Mouse (Mus musculus): ENCODE measurements around the gene Wrap53.
"Not testable (repeated sequence)": the region's sequence is repeated elsewhere in the genome, so short reads cannot be mapped to it uniquely, and the experiment has no call there.

Wrap53 gene

DNA sequence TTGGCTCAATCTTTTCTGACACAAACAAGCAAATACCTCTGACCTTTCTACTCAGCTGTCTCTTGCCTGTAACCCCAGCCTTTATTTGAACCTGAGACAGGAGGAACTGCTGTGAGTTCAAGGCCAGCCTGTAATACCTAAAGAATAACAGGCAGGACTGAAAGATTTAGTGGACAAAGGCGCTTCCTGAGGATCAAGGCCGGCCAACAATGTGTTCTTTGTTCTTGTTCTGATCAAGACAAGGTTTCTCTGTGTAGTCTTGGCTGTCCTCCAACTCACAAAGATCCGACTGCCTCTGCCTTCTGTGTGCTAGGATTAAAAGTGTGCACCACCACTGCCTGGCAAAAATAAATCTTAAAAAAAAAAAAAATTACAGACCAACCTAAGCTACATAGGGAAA lies 15.7 kb downstream of the Wrap53 start:
- no peak for DNase-seq (ENCODE audit: low read depth, low spot score)

DNA sequence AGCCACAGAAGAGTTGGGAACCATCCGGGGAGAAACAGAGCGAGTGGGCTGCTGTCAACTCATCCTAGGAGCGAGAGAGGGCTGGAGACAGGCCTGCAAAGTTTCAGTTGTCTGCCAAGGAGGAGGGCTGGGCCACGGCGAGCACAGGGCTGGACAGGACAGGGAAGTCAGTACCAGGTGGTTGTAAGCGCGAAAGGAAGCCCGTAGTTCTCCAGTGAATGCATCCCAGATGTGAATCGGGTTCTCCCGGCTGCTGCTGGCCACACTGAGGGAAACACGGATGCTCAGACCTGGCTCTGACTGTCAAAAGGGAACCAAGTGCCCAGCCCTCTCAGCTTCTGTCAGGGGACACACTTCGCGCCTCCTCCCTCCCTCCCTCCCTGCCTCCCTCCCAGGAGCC lies 16.7 kb downstream of the Wrap53 start:
- no peak for DNase-seq (ENCODE audit: low read depth, low spot score)

DNA sequence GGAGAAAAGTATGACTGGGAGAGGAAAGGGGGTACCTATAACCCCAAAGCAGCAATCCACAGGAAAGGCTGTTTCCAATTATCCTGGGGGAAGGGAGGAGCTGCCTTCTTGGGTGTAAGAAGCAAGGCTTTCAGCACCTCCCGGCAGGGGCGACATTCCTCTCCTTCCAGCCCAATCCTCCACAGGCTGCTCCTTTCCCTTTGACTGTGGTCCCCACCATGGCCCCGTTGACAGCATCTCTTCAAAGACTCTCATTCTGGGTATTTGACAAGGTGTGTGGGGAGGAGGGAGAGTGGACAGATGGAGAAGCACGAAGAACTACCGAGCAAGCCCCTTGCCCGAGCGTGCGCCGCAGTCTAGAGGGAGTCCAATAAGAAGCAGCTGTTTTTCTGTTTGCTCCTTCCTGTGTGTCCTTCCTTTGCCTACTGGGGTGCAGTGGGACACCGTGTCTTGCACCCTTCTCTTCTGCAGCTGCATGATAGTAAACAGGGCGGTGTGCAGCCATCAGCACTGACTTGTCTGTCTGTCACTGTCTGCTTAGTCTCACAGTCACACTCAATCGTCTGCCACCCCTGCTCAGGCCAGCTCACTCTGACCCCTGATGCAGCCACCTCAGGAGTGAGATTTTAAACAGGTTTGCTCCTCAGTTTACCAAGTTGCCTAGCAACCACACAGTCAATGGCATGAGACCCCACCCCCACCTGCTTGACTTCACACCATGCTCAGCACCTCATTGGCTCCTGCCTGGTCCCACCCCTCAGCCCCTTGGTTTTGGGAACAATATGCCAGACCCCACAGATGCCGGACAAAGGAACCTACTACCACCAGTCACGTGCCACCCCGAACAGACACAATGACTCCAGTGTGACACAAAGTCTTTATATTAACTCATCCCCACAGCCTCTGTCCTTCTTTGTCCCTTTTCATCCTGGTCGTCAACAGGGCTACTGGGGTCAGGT lies 18.9 kb downstream of the Wrap53 start:
- DNase-seq (ENCODE audit: low read depth, low spot score) = no peak

DNA sequence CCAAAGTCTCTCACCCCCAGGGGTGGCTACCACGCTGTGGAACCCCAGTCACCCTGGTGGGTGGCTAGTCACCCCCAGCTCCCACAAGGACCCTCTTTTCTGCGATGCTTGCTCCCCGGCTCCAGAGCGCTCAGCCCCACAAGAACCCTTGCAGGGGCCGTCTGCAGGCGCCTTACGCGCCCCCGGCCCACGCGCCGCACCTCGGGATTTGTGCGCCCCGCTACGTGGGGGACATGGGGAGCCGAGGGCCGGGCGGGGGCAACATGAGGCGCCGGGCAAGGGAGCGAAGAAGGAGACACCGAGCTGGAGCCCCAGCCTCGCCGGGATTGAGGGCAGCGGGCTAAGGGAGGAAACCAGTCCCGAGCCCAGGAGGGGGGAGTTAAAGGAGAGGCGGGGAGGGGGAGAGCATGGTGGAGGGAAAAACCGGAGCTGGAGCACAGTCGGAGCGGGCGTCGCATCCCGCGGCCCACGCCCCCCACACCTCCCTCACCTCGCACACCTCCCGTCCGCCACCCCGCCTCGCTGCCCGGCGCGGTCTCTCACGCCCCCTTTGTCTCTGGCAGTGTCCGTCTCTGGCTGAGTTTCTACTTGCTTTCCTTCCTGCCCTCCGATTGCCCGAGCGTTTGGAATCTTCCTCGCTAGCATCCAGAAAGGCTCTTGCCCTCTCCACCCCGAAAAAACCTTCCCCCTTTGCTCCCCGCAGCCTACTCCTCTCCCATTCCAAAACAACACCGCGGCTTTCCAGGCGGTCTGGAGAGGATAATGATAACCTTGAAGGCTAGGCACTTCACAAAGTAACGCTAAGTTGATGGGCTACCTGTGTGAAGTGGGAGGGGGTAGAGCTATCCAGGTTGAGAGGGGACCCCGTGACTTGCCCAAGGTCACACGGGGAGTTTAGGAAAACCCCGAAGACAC lies 19.9 kb downstream of the Wrap53 start, which contains the start of gene Efnb3:
Efnb3 (minus strand) TSS at position 355 of the 915 bp plus-strand sequence.
- DNase-seq (ENCODE audit: low read depth, low spot score) = no peak

DNA sequence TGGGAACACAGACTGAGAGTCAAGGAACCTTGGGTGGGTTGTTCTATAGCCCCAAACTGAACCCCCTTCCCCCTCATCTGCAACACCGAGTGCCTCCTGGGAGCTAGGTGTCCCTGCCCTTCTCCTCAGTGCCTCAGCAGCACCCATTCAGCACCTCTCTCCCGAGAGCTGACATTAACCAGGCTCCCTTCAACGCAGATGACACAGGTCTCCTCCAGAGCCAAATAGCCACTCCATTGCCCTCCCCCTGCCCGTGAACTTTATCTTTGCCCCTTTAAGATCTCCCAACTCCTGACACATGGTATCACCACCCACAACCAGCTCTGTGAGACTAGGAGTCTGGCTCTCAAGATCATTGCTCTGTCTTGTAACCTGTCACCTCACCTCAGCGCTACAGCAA lies 20.9 kb downstream of the Wrap53 start:
- DNase-seq (ENCODE audit: low read depth, low spot score) = no peak

DNA sequence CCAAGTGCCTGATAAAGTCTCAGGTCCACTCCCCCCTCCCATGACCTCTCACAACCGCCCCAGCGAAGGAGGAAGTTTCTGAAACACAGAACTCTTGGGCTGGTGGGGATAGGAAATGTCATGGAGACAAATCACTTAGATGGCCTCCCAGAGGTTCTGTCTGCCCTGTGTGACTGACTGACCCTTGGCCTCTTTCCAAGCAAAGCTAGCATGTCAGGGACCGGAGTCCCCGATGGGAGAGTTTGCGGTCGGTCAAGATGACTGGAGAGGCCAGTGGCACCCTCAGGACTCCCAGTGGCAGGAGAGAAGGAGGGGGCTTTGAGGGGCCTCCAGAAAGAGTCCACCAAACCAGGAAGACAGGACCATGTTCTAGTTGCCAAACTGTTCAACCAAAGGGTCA lies 21.3 kb downstream of the Wrap53 start:
- no peak for DNase-seq (ENCODE audit: low read depth, low spot score)

DNA sequence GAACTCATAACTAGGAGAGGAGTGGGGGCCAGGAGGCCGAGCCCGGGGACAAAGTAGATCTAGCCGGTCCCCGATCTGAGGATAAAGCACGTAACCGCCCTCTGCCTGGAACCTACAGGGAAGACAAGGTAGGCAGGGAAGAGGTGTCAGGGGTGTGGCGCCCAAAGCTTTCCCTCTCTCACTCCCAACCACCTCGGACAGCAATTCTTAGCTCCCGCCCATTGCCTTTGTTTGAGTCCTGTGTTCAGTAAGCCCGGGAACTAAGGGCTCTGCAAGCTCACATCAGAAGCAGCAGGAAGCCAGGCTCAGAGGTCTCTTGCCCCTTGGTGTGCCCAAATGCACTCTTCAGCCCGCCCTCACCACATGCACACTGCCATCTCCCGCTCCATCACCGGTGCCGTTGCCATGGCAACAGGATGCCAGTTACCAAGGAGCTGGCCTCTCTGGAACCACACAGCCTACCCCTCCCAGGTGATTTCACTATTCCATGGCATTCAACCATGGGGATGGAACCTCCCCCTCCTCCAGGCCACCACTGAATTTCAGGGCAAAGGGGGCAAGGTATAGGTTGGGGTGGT lies 22.6 kb downstream of the Wrap53 start:
- DNase-seq (ENCODE audit: low read depth, low spot score) = no peak

DNA sequence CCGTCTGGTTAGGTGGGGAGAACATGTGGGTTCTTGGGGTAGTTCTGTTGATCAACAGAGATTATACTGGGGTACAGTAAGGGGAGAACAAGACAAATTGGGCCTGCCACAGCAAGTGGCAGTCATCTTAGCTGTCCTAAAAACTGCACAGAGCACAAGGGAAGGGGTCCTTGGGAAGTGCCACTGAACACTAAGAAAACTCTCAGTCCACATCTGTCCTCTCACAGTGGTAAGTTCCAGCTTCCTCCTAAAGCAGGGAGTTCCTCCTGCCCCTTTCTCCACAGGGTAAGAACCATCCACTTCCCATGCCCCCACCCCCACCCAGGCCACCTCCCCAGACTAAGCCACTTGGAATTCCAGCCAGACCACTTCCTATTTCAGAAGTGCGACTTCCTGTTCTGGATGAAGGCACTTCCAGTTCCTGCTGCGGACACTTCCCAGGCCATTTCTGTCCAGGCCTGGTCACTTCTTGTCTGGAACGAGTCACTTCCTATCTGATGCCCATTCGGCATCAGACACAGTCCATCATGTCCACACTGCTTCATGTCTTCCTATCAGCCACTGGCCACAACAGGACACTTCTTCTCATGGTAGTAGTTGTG lies 25.4 kb downstream of the Wrap53 start:
- DNase-seq (ENCODE audit: low read depth, low spot score) = no peak

DNA sequence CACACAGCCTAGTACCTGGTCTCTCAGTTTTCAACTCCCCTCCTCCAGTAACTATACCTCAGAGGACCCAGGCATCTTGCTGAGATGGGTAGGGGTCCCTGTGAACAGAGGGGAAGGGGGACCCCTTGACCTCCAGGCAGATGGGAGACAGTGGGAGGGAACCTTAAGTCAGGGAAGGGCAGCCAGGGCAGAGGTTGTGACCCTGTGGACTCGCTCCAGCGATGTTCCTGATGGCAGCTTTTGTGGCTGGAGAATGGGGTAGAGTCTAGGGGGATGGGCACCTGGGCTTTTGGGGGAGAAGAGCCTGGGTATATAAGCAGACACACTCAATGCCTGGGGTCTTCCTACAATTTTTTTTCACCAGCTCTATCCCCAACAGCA lies 26.7 kb downstream of the Wrap53 start:
- no peak for DNase-seq (ENCODE audit: low read depth, low spot score)

DNA sequence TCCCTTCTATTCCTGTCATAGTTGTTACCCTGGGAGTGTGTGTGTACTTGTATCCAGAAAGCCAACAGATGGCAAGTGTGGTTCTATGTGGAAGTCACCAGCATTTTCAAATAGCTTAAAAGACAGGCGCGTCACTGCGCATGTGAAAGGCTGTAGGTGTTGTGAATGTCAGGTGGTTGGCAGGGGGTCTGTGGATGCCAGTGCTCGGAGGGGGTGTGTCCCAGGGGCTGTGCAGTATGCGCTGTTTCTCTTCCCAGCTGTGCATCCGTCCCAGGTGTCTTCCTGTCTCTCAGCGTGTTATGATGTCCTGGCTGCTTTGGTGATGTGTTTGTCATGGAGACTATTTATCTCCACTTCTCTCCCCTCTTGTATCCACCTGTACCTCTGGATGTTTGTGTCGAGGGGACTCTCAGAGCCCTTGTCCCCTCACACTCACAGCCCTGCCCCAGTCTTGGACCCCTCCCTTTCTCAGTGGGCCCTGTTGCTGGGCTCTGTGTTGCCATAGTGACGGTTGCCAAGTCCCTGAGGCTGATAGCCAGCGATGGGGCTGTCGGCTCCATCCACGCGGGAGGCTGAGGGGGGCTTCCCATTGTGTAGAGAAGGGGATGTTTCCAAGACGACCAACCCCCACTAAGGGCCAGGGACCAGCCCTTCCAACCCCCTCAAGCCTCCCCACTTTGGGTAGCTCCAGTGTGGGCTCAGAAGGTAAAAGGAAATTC lies 27.3 kb downstream of the Wrap53 start:
- no peak for DNase-seq (ENCODE audit: low read depth, low spot score)

DNA sequence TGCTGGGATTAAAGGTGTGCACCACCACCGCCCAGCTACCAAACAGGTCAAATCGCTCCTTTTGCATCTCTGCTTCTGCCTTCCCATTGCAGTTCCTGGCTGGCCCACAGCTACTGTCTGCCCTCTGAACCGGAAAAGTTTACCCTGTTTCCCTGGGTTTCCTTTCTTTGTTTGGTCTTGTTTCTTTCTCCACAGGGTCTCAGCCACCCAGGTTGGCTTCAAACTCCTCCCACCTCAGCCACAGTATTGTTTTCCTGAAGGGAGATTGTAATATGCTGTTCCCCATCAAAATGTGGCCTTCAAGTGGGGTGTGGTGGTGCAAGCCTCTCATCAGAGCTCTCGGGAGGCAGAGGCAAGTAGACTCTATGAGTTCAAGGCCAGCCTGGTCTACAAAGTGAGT lies 28.7 kb downstream of the Wrap53 start:
- DNase-seq (ENCODE audit: low read depth, low spot score) = no peak

DNA sequence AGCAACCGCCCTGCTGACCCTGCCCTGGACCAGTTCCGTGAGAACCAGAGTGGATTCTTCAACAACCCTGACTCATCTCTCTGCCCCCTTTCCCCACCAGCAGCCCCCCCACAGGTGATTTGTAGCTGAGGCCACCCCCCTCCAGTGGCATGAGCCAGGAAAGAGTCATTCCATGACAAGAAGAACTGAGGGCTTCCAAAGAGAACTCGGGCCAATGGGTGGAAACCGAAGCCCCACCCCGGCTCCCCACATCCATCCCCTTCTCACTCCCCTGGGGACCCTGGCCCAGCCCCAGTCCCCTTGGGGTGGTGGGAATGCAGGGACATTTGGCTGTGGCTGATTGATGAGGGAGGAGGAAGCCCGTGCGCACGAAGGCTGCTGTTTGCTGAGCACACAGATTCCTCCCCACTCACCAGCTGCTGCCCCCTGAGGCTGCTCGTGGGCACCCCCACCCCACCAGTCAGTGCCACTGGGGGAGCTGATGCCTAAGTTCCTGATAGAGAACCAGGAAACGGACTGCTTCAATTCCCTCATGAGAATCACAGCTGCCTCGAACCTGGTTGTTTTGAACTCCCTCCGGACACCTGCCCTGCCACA lies 30.9 kb downstream of the Wrap53 start, which contains the start of gene Dnah2:
Dnah2 (minus strand) TSS at position 51 of the 597 bp plus-strand sequence.
- no peak for DNase-seq (ENCODE audit: low read depth, low spot score)

DNA sequence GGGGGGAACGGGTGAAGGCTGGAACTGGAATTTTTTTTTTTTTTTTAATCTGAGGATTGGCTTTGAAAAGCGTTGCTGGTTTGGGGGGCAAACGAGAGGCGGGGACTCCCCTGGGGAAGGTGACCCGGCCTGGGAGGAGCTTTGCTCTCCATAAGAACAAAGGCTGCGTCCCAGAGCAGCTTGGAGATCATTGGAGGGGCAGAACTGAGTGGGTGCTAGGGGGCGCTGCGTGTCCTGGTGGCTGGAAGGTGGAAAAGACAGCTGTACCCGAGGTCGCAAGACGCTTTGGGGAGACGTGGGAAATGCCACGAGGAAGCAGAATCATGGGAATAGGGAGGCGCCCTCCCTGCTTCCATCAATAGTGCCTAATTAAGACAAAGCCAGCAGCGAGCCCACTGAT lies 33.0 kb downstream of the Wrap53 start:
- peak; percentile 30 for DNase-seq (ENCODE audit: low read depth, low spot score)

DNA sequence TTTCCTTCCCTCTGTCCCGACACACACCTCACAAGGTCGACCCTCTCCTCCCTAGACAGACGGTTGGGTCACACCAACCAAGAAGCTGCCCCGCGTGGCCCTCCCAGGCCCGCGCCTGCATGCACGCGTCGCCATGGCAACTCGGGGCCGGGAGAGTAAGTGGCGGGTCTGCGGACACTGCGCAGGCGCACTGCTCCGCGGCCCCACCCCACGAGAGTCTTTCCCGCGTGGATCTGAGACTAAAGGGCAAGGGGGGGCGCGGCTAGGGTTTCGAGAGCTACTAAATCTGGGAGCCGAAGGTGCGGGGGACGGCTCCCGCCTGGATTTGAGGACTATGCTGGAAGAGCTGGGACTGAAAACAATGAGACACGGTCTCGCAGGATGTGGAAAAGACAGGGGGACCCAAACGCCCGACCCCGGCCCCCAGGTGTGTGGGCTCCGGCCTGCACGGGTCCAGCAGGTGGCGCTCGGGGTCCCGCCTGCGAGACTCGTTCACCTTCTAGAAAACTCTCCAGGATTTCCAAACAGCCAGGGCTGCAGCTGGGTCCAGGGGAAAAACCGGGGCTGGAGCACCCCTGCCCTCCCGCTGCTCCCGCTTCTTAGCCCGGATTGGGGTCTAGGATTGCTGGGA lies 33.5 kb downstream of the Wrap53 start:
- peak; percentile 53 for DNase-seq (ENCODE audit: low read depth, low spot score)

DNA sequence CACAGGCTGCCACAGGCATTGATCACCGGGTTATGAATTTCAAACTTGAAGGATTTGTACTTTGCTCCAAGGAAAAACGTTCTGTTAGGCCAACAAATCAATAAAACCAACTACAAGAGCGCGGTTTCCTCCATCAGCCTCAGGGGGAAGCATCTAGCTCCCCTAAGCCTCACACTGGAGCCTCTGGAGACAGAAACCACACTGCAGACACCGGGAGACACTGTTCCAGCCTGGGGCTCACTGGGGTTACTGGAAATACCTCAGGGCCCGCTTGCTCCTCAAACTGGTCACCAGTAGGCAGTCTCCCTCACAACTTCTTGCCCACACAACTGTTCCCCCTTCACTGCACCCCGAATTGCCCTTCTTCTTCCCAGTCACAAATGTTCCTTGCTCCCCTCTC lies 34.1 kb downstream of the Wrap53 start:
- no peak for DNase-seq (ENCODE audit: low read depth, low spot score)

DNA sequence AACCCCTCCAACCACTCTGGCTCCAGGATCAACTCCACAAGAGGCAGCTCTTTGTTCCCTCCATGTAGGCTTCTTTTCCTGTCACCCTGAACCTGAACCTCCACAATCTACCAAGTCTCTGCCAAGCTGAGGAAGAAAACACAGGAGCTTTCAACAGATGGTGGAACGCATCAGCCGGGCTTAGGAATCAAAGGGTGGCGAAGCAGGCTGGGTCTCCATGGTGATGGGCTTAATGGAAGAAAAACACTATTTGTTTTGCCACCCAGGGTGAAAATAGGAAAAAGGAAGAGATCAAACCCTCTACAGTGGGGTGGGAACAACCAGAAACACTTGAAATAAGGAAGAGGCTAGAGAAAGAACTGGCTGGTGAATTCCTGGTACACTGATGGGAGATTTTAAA lies 36.5 kb downstream of the Wrap53 start:
- no peak for DNase-seq (ENCODE audit: low read depth, low spot score)

DNA sequence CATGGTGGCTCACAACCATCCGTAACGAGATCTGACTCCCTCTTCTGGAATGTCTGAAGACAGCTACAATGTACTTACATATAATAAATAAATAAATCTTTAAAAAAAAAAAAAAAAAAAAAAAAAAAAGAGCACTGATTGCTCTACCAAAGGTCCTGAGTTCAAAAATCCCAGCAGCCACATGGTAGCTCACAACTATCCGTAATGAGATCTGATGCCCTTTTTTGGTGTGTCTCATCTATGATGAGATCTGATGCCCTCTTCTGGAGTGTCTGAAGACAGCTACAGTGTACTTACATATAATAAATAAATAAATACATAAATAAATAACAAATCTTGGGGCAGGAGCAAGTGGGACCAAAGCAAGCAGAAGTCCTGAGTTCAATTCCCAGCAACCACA lies 38.3 kb downstream of the Wrap53 start:
- not testable (repeated sequence) for DNase-seq (ENCODE audit: low read depth, low spot score)

DNA sequence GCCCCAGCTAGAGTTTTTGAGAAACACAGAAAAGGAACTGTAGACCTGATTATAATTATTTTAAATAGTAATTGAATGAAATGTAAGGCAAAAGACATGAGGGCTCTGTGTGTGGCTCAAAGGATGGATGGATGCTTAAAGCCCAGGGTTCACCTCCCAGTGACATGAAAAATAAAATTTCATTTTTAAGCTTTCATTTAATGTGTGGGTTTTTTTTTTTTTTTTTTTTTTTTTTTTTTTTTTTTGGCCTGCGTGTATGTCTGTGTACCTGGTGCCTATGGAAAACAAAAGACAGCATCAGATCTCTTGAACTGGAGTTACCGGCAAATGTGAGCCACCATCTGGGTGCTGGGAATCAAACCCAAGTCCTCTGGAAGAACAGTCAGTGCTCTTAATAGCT lies 39.4 kb downstream of the Wrap53 start:
- DNase-seq (ENCODE audit: low read depth, low spot score) = no peak

DNA sequence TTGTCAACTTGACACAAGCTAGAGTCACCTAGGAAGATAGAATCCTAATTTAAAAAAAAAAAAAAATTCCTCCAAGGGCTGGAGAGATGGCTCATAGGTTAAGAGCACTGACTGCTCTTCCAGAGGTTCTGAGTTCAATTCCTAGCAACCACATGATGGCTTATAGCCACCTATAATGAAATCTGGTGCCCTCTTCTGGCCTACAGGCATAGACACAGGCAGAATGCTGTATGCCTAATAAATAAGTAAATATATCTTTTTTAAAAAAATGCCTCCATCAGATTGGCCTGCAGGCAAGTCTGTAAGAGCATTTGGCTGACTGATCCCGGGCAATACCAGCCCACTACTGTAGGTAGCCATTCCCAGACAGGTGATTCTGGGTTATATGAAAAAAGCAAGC lies 45.1 kb downstream of the Wrap53 start:
- peak; percentile 26 for DNase-seq (ENCODE audit: low read depth, low spot score)

Measured in A20 (cell line).